Comparison of ENCODE assay signal across 7 mouse cellular contexts in genomic region chr4:46507736-46508460, GRCm38 (mm10). TPM values are rescaled to one million over a fixed set of nuclear protein-coding genes. Genes with fewer than 3 reads are reported as not detected.
DNase-seq lines count a peak whose midpoint lies in the region; ATAC-seq lines count a peak whose summit lies in the region.

No protein-coding gene starts in this region.

- H3K9me3 ChIP-seq in intestine, embryonic 14.5 days (ENCODE audit: control insufficient read depth, low read length), result no peaks in the 10 kb centered on the region
- no peaks in the 10 kb centered on the region for H3K9me3 ChIP-seq in midbrain, embryonic 10.5 days (replicated peaks)

- H3K27me3 ChIP-seq in intestine, embryonic 14.5 days (replicated peaks; ENCODE audit: control insufficient read depth, insufficient read depth, low read length), result peaks cover 12% of the 10 kb centered on the region
- peaks cover 38% of the 10 kb centered on the region for H3K27me3 ChIP-seq in midbrain, embryonic 10.5 days (ENCODE audit: low read depth, poor library complexity, severe bottlenecking)

- no peak overlapping the region for H3K9ac ChIP-seq in intestine, embryonic 14.5 days (ENCODE audit: low read length)

- peaks cover 19% of the 10 kb centered on the region; the same call in 1 of the 2 replicates for H3K36me3 ChIP-seq in intestine, embryonic 14.5 days (ENCODE audit: control insufficient read depth, insufficient read depth, low read length)
- H3K36me3 ChIP-seq in midbrain, embryonic 10.5 days, result peaks cover 18% of the 10 kb centered on the region

- intact Hi-C loops in gastrocnemius, postnatal 36 days (cut with DNase I), result no loop called here
- intact Hi-C loops in left cerebral cortex, postnatal 4 days (cut with DNase I), result loop anchor here (5.0 kb wide), 1 partner anchor 49 kb away; no protein-coding TSS in a partner anchor

- peak overlapping the region; percentile 61 for H3K4me3 ChIP-seq in intestine, embryonic 14.5 days (ENCODE audit: low read depth, low read length)
- peak overlapping the region; percentile 70 for H3K4me3 ChIP-seq in midbrain, embryonic 10.5 days

- peak; percentile 67 for ATAC-seq in intestine, embryonic 14.5 days (replicated peaks; ENCODE audit: low FRiP score, low TSS enrichment, low read depth)

- no peak overlapping the region; the same call in 1 of the 2 replicates for H3K27ac ChIP-seq in intestine, embryonic 14.5 days (ENCODE audit: low read depth)
- H3K27ac ChIP-seq in midbrain, embryonic 10.5 days (replicated peaks), result no peak overlapping the region

- peak overlapping the region; percentile 91 for H3K4me2 ChIP-seq in intestine, embryonic 14.5 days (ENCODE audit: low read length)

- WGBS in intestine, embryonic 14.5 days, result 11% methylated on average over 16 of the region's 16 CpGs
- WGBS in midbrain, embryonic 10.5 days, result 9% methylated on average over 16 of the region's 16 CpGs

- no peaks in the 10 kb centered on the region; the same call in 1 of the 2 replicates for H3K4me1 ChIP-seq in intestine, embryonic 14.5 days (replicated peaks; ENCODE audit: control insufficient read depth, insufficient read depth, low read length)
- H3K4me1 ChIP-seq in midbrain, embryonic 10.5 days, result peaks cover 18% of the 10 kb centered on the region

- peak; percentile 70 for DNase-seq in adrenal gland, adult 8-10 months
- peak; percentile 44 for DNase-seq in embryo, embryonic 11.5 days (ENCODE audit: low read depth, low spot score)
- peak; percentile 69 to 75 for DNase-seq in gastrocnemius, postnatal 36 days
- peak; percentile 86 for DNase-seq in intestine, embryonic 14.5 days (ENCODE audit: low spot score)
- DNase-seq in left cerebral cortex, postnatal 4 days, result peak; percentile 78
- peak; percentile 70 for DNase-seq in midbrain, embryonic 10.5 days (ENCODE audit: low spot score)
- peak; percentile 80 for DNase-seq in spleen, adult 12 weeks (ENCODE audit: low spot score)

RNA-seq across cellular contexts. Expression of gene Nans, which starts 18.9 kb away (rescaled TPM):
- 10 to 100 TPM; 35.0 to 43.4 (median 38.6) TPM for total RNA-seq in adrenal gland, adult 8-10 months (2022)
- total RNA-seq in gastrocnemius, postnatal 36 days (2021), result 10 to 100 TPM; 15.6 to 18.0 TPM
- polyA plus RNA-seq in intestine, embryonic 14.5 days (2014; fragmentation: Nextera tagmentation; extraction: Ambion mirVana), result 81.5 and 86.8 TPM in 2 replicates
- total RNA-seq in left cerebral cortex, postnatal 4 days (2021), result 10 to 100 TPM; 54.8 to 63.2 TPM
- 77.1 and 80.6 TPM in 2 replicates for polyA plus RNA-seq in midbrain, embryonic 10.5 days (2016; fragmentation: Nextera tagmentation; extraction: Ambion mirVana)

RNA-seq across cellular contexts. Expression of gene Trim14, which starts 28.0 kb away (rescaled TPM):
- 10 to 100 TPM in 2 of 4 experiments, 1 to 10 TPM in 2; 5.1 to 12.2 (median 8.2) TPM for total RNA-seq in adrenal gland, adult 8-10 months (2022)
- total RNA-seq in gastrocnemius, postnatal 36 days (2021), result under 1 TPM; 0.36 to 0.37 TPM
- polyA plus RNA-seq in intestine, embryonic 14.5 days (2014; fragmentation: Nextera tagmentation; extraction: Ambion mirVana), result 10.1 and 11.4 TPM in 2 replicates
- under 1 TPM; 0.48 to 0.88 TPM for total RNA-seq in left cerebral cortex, postnatal 4 days (2021)
- 0.62 and 0.63 TPM in 2 replicates for polyA plus RNA-seq in midbrain, embryonic 10.5 days (2016; fragmentation: Nextera tagmentation; extraction: Ambion mirVana)

RNA-seq across cellular contexts. Expression of gene Anp32b, which starts 57.2 kb away (rescaled TPM):
- 100 to 1,000 TPM; 104 to 129 (median 117) TPM for total RNA-seq in adrenal gland, adult 8-10 months (2022)
- 10 to 100 TPM; 54.4 to 64.0 TPM for total RNA-seq in gastrocnemius, postnatal 36 days (2021)
- 259 and 261 TPM in 2 replicates for polyA plus RNA-seq in intestine, embryonic 14.5 days (2014; fragmentation: Nextera tagmentation; extraction: Ambion mirVana)
- 10 to 100 TPM; 61.5 to 62.2 TPM for total RNA-seq in left cerebral cortex, postnatal 4 days (2021)
- polyA plus RNA-seq in midbrain, embryonic 10.5 days (2016; fragmentation: Nextera tagmentation; extraction: Ambion mirVana), result 345 and 414 TPM in 2 replicates
